16 mouse cellular contexts compared by ENCODE assay signal in the genomic region with DNA sequence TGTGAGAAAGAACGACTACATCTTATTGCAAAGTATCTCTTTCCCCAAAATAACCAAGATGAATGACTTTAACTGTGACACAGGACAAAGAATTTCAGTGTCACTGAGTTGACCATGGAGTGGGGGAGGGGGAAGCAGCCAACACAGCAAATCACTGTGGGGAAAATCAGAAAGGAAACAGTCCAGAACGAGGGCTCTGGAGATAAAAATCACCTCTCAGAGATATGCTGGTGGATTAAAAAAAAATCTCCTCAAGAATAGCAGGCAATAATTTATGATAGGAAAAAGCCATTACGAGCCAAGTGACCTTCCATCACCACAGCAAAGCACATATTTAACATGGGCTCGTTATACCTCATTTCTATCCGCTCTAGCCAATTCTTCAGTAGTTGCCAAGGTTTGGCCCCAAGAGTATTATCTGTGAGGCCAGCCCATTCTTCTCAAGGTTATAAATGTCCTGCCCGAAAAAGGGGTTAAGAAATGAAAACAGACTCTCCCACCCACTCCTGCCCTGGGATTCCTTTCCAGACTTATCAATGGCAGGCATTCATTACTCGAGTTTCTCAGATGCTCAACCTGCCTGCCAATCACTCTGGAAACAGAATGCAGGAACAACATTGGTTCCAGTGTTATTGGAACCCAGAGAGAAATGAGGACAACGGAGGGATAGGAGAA.
DNase-seq lines count a peak whose midpoint lies in the region; ATAC-seq lines count a peak whose summit lies in the region.
"Had no signal": no experiment of that assay in that cellular context is flagged by ENCODE, and none has a peak within 500 bp of the region (broad histone marks: within the 10 kb centered on the region; RNA-seq: fewer than 3 reads in every experiment).

No protein-coding gene starts in this region.

- no peaks in the 10 kb centered on the region for H3K27me3 ChIP-seq in midbrain, embryonic 11.5 days (ENCODE audit: control insufficient read depth, insufficient read depth, low read length)
- no peaks in the 10 kb centered on the region for H3K27me3 ChIP-seq in midbrain, embryonic 10.5 days (ENCODE audit: low read depth, poor library complexity, severe bottlenecking)
- H3K27me3 ChIP-seq: embryonic facial prominence, embryonic 13.5 days; midbrain, embryonic 12.5 days had no signal

- no peak overlapping the region for H3K4me2 ChIP-seq in midbrain, embryonic 11.5 days
- H3K4me2 ChIP-seq: embryonic facial prominence, embryonic 13.5 days; heart, embryonic 11.5 days; midbrain, embryonic 12.5 days had no signal

- no peak overlapping the region for H3K27ac ChIP-seq in midbrain, embryonic 11.5 days (ENCODE audit: low read depth, low read length)
- H3K27ac ChIP-seq in midbrain, embryonic 10.5 days (replicated peaks): no peak overlapping the region
- H3K27ac ChIP-seq: embryonic facial prominence, embryonic 13.5 days; liver, embryonic 14.5 days; midbrain, embryonic 12.5 days had no signal

- no peaks in the 10 kb centered on the region for H3K36me3 ChIP-seq in midbrain, embryonic 11.5 days (ENCODE audit: control insufficient read depth, insufficient read depth, low read length)
- H3K36me3 ChIP-seq in midbrain, embryonic 10.5 days: no peaks in the 10 kb centered on the region
- H3K36me3 ChIP-seq: embryonic facial prominence, embryonic 13.5 days; midbrain, embryonic 12.5 days had no signal

- no peaks in the 10 kb centered on the region for H3K9me3 ChIP-seq in midbrain, embryonic 11.5 days (ENCODE audit: control insufficient read depth, low read length)
- no peaks in the 10 kb centered on the region for H3K9me3 ChIP-seq in midbrain, embryonic 10.5 days (replicated peaks)
- H3K9me3 ChIP-seq: embryonic facial prominence, embryonic 13.5 days; midbrain, embryonic 12.5 days had no signal

- 66% methylated on average over 8 of the region's 8 CpGs for WGBS in midbrain, embryonic 11.5 days
- WGBS in midbrain, embryonic 10.5 days: 72% methylated on average over 8 of the region's 8 CpGs

- DNase-seq in gastrocnemius, adult 18-20 months (ENCODE audit: low spot score): peak; percentile 48
- no peak for DNase-seq in gastrocnemius, postnatal 10 days
- DNase-seq in midbrain, embryonic 11.5 days (ENCODE audit: low spot score, missing footprints): peak; percentile 54
- no peak for DNase-seq in midbrain, embryonic 10.5 days (ENCODE audit: low spot score)
- DNase-seq in kidney, postnatal 10 days: peak; percentile 60
- no peak for DNase-seq in right cerebral cortex, adult 2 months (ENCODE audit: low spot score in 2 of 2)
- DNase-seq in cerebellum, postnatal 14 days: no peak
- DNase-seq: cerebellum, adult 8-10 months; lung, postnatal 14 days; thymus, postnatal 25 days had no signal

- H3K4me1 ChIP-seq in midbrain, embryonic 11.5 days (ENCODE audit: control insufficient read depth, insufficient read depth, low read length): no peaks in the 10 kb centered on the region
- H3K4me1 ChIP-seq in midbrain, embryonic 10.5 days: no peaks in the 10 kb centered on the region
- H3K4me1 ChIP-seq: embryonic facial prominence, embryonic 13.5 days; midbrain, embryonic 12.5 days had no signal

- no peak overlapping the region for H3K9ac ChIP-seq in midbrain, embryonic 11.5 days (ENCODE audit: low read length)
- H3K9ac ChIP-seq: embryonic facial prominence, embryonic 13.5 days; liver, embryonic 14.5 days; midbrain, embryonic 12.5 days had no signal

- no peak for ATAC-seq in midbrain, embryonic 11.5 days (ENCODE audit: low FRiP score)
- ATAC-seq: intestine, embryonic 16.5 days had no signal

- no peak overlapping the region for H3K4me3 ChIP-seq in midbrain, embryonic 11.5 days (ENCODE audit: low read depth, low read length)
- no peak overlapping the region for H3K4me3 ChIP-seq in midbrain, embryonic 10.5 days
- H3K4me3 ChIP-seq: embryonic facial prominence, embryonic 13.5 days; midbrain, embryonic 12.5 days; myocyte had no signal

Comparison
In these comparisons a context has a peak if more than half of its experiments do, and no peak if none do; other contexts are left out.
1. DNase-seq: peak in gastrocnemius, adult 18-20 months (single experiment), midbrain, embryonic 11.5 days (single experiment) and kidney, postnatal 10 days (single experiment); none in gastrocnemius, postnatal 10 days (single experiment), midbrain, embryonic 10.5 days (single experiment), right cerebral cortex, adult 2 months (0 of 2) and cerebellum, postnatal 14 days (0 of 2).